Mouse (Mus musculus): Measurements from ENCODE around the gene Tmem183a. TPM values are rescaled to one million over a fixed set of nuclear protein-coding genes. Genes with fewer than 3 reads are reported as not detected.

The Tmem183a gene
- 10 to 100 TPM; 59.5 to 62.0 TPM for polyA plus RNA-seq (2017; shearing (Covaris generic))

GRCm38 (mm10) chr1:134361857-134362212, at the start of gene Tmem183a:
Gene Tmem183a (minus strand): TSS chr1:134361979.

GRCm38 (mm10) chr1:134405509-134406413, 44.0 kb upstream of the Tmem183a start, which contains the start of gene Cyb5r1:
Gene Cyb5r1 (plus strand): TSS chr1:134405559.

GRCm38 (mm10) chr1:134385666-134386065, 23.9 kb upstream of the Tmem183a start, which contains the start of gene 4933406M09Rik:
Gene 4933406M09Rik (plus strand): TSS chr1:134385940.

GRCm38 (mm10) chr1:134332770-134333271, 29.0 kb downstream of the Tmem183a start, which contains the start of gene Ppfia4:
Gene Ppfia4 (minus strand): TSS chr1:134332928.

Other genes with a start within 250 kb of the Tmem183a start
- gene Chil1, start 179.8 kb downstream of the Tmem183a start, polyA plus RNA-seq (2017; shearing (Covaris generic)) = under 1 TPM; 0.16 to 0.49 TPM
- not detected for gene Mybph, start 168.5 kb downstream of the Tmem183a start, polyA plus RNA-seq (2017; shearing (Covaris generic))
- under 1 TPM in 1 of 2 experiments, not detected in 1; 0.10 TPM for gene Adora1, start 126.5 kb downstream of the Tmem183a start, polyA plus RNA-seq (2017; shearing (Covaris generic))
- gene Myog, start 72.0 kb downstream of the Tmem183a start, polyA plus RNA-seq (2017; shearing (Covaris generic)) = not detected
- gene Ppfia4, start 29.1 kb downstream of the Tmem183a start, polyA plus RNA-seq (2017; shearing (Covaris generic)) = under 1 TPM in 1 of 2 experiments, not detected in 1; 0.32 TPM
- not detected for gene 4933406M09Rik, start 24.0 kb upstream of the Tmem183a start, polyA plus RNA-seq (2017; shearing (Covaris generic))
- 10 to 100 TPM; 19.6 to 21.5 TPM for gene Cyb5r1, start 43.6 kb upstream of the Tmem183a start, polyA plus RNA-seq (2017; shearing (Covaris generic))
- 10 to 100 TPM; 74.3 to 93.2 TPM for gene Adipor1, start 53.4 kb upstream of the Tmem183a start, polyA plus RNA-seq (2017; shearing (Covaris generic))
- gene Klhl12, start 93.6 kb upstream of the Tmem183a start, polyA plus RNA-seq (2017; shearing (Covaris generic)) = 10 to 100 TPM; 17.2 to 19.3 TPM
- 10 to 100 TPM; 42.6 to 45.4 TPM for gene Rabif, start 132.7 kb upstream of the Tmem183a start, polyA plus RNA-seq (2017; shearing (Covaris generic))
- not detected for gene Mgat4e, start 187.7 kb upstream of the Tmem183a start, polyA plus RNA-seq (2017; shearing (Covaris generic))
- 10 to 100 TPM; 39.9 to 46.3 TPM for gene Kdm5b, start 198.2 kb upstream of the Tmem183a start, polyA plus RNA-seq (2017; shearing (Covaris generic))